Mouse (Mus musculus) CH12.LX (cell line): Measurements from ENCODE around the gene E130114P18Rik.

Experiments
- BHLHE40 ChIP-seq: IDR thresholded peaks from 2 replicates; pipeline ENCODE4 v1.6.1; 2011; ENCODE audit warnings: mild to moderate bottlenecking, low read depth, low read length, improper control_type of control experiment
- CHD1 ChIP-seq: IDR thresholded peaks from 2 replicates; pipeline ENCODE4 v1.6.1; 2012; ENCODE audit warnings: low read depth, low read length, improper control_type of control experiment, inconsistent platforms
- CTCF ChIP-seq, 2 experiments: IDR thresholded peaks in 1 of 2; conservative IDR thresholded peaks in 1 of 2; 2 replicates each; pipeline ENCODE4 v1.5.1; 2011 to 2012; ENCODE audit warnings: low read depth in 2 of 2, low read length in 2 of 2, improper control_type of control experiment in 1 of 2, inconsistent platforms in 1 of 2, mild to moderate bottlenecking in 1 of 2, moderate library complexity in 1 of 2
- E2F4 ChIP-seq: IDR thresholded peaks from 2 replicates; pipeline ENCODE4 v1.6.1; 2011; ENCODE audit warnings: low read depth, low read length, improper control_type of control experiment; ENCODE audit not compliant: insufficient replicate concordance
- GABPA ChIP-seq: IDR thresholded peaks from 2 replicates; pipeline ENCODE4 v1.6.1; 2012; ENCODE audit warnings: low read depth, low read length, improper control_type of control experiment, inconsistent platforms; ENCODE audit not compliant: insufficient replicate concordance
- HCFC1 ChIP-seq: IDR thresholded peaks from 2 replicates; pipeline ENCODE4 v1.6.1; 2012; ENCODE audit warnings: low read depth, mild to moderate bottlenecking, inconsistent platforms, low read length, improper control_type of control experiment
- IRF4 ChIP-seq: IDR thresholded peaks from 2 replicates; pipeline ENCODE4 v1.6.1; 2014; ENCODE audit warnings: low read depth, mild to moderate bottlenecking, inconsistent platforms, low read length, improper control_type of control experiment
- POLR2A ChIP-seq: IDR thresholded peaks from 2 replicates; pipeline ENCODE4 v1.6.1; 2011; ENCODE audit warnings: low read depth, mild to moderate bottlenecking, improper control_type of control experiment, low read length
- POLR2AphosphoS2 ChIP-seq: IDR thresholded peaks from 2 replicates; pipeline ENCODE4 v1.6.1; 2011; ENCODE audit warnings: low read depth, low read length, improper control_type of control experiment
- UBTF ChIP-seq: IDR thresholded peaks from 2 replicates; pipeline ENCODE4 v1.6.1; 2012; ENCODE audit warnings: low read depth, mild to moderate bottlenecking, inconsistent platforms, low read length, improper control_type of control experiment, moderate library complexity
- ZC3H11A ChIP-seq: IDR thresholded peaks from 2 replicates; pipeline ENCODE4 v1.6.1; 2012; ENCODE audit warnings: low read depth, mild to moderate bottlenecking, inconsistent platforms, low read length, improper control_type of control experiment
- ZKSCAN1 ChIP-seq: IDR thresholded peaks from 2 replicates; pipeline ENCODE4 v1.6.1; 2012; ENCODE audit warnings: low read depth, inconsistent platforms, low read length, improper control_type of control experiment, borderline replicate concordance

DNA sequence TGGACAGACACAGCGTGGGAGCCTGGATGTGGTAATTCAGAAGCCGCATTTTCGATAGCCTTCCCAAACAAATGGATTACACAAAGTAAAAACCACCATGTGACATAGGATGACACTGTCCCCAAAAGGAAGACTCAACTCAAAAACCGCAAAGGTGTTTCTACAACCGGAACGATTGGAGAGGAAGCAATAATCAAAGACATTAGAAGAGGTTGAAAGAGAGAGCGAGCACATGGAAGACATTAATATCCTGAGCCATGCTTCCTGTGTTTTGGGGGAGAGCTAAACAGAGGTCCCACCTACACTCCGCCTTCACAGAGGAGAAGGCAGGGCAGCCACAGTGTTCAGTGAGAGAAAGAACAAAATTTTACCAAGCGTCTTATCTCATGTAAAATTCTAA, 181.5 kb downstream of the E130114P18Rik start:
- no peak for TF ChIP-seq UBTF
- no peak for TF ChIP-seq ZC3H11A
- no peak for TF ChIP-seq CTCF (conservative IDR thresholded peaks at IDR 0.05 in 1 of 2, IDR thresholded peaks at IDR 0.05 in 1 of 2; ENCODE audit: low read depth in 2 of 2, low read length in 2 of 2)
- TF ChIP-seq HCFC1, result no peak
- TF ChIP-seq CHD1, result no peak
- no peak for TF ChIP-seq POLR2A
- no peak for TF ChIP-seq ZKSCAN1
- TF ChIP-seq E2F4, result no peak
- TF ChIP-seq IRF4, result no peak
- TF ChIP-seq GABPA, result no peak
- no peak for TF ChIP-seq POLR2AphosphoS2
- no peak for TF ChIP-seq BHLHE40
